Mouse (Mus musculus) midbrain, embryonic 11.5 days (tissue): ENCODE results near the gene Olfr987. TPM values are rescaled to one million over a fixed set of nuclear protein-coding genes. Genes with fewer than 3 reads are reported as not detected.
"Not testable (repeated sequence)": the region's sequence is repeated elsewhere in the genome, so short reads cannot be mapped to it uniquely, and the experiment has no call there.

ENCODE experiments used
- ATAC-seq: fragments of 200-750 bp; cut with Nextera tagmentation; 2 replicates; pipeline ENCODE4 v1.8.0; 2017; ENCODE audit warnings: moderate TSS enrichment, moderate library complexity; ENCODE audit not compliant: low FRiP score
- DNase-seq: peaks from one replicate; pipeline ENCODE4 v3.0.0; 2015; ENCODE audit warnings: low spot score; ENCODE audit errors: missing footprints
- H3K27ac ChIP-seq: fragments of 300-500 bp; sonication (generic); 2 replicates; pipeline ENCODE4 v1.5.1; 2014; ENCODE audit warnings: low read depth, low read length
- H3K27me3 ChIP-seq: fragments of 300-500 bp; sonication (generic); 2 replicates; pipeline ENCODE4 v1.6.1; 2014; ENCODE audit warnings: mild to moderate bottlenecking, low read length, moderate library complexity, mixed read lengths; ENCODE audit not compliant: control insufficient read depth, insufficient read depth
- H3K36me3 ChIP-seq: fragments of 300-500 bp; sonication (generic); 2 replicates; pipeline ENCODE4 v1.6.1; 2014; ENCODE audit warnings: mild to moderate bottlenecking, low read length, moderate library complexity, mixed read lengths; ENCODE audit not compliant: control insufficient read depth, insufficient read depth
- H3K4me1 ChIP-seq: fragments of 300-500 bp; sonication (generic); 2 replicates; pipeline ENCODE4 v1.6.1; 2014; ENCODE audit warnings: low read length; ENCODE audit not compliant: control insufficient read depth, insufficient read depth
- H3K4me2 ChIP-seq: fragments of 300-500 bp; sonication (generic); 2 replicates; pipeline ENCODE4 v1.6.1; 2014; ENCODE audit warnings: mild to moderate bottlenecking, moderate library complexity
- H3K4me3 ChIP-seq: fragments of 300-500 bp; sonication (generic); 2 replicates; pipeline ENCODE4 v1.5.1; 2014; ENCODE audit warnings: low read depth, low read length
- H3K9ac ChIP-seq: fragments of 300-500 bp; sonication (generic); 2 replicates; pipeline ENCODE4 v1.6.1; 2014; ENCODE audit warnings: low read length
- H3K9me3 ChIP-seq: fragments of 300-500 bp; sonication (generic); 2 replicates; pipeline ENCODE4 v1.6.1; 2016; ENCODE audit warnings: low read length; ENCODE audit not compliant: control insufficient read depth
- WGBS: fragments of 180-500 bp; shearing (Covaris S2); extraction: QIAGEN DNeasy Blood & Tissue Kit; methylation state at CpG from one replicate; pipeline ENCODE4 v1.1.7; 2014; 5-methylcytosine and 5-hydroxymethylcytosine counted together
- polyA plus RNA-seq: library from polyadenylated mRNA; unstranded; fragments of >200 nt; fragmentation: Nextera tagmentation; extraction: Ambion mirVana; gene quantifications from 2 replicates; pipeline ENCODE4 v1.2.1, GENCODE M21; 2014

The Olfr987 gene
- not detected in 2 replicates for polyA plus RNA-seq

GRCm38 (mm10) chr2:85339215-85339614 lies at the start of gene Olfr987:
Gene Olfr987, minus strand, starts transcription at chr2:85339315.
- not testable (repeated sequence) for H3K4me2 ChIP-seq, H3K4me1 ChIP-seq, H3K27me3 ChIP-seq, DNase-seq, H3K4me3 ChIP-seq, H3K9me3 ChIP-seq, H3K27ac ChIP-seq, H3K36me3 ChIP-seq, ATAC-seq, H3K9ac ChIP-seq

- not testable (repeated sequence) for H3K36me3 ChIP-seq, H3K9me3 ChIP-seq, ATAC-seq
These were observed 24.0 kb upstream of the Olfr987 start, which contains the start of gene Olfr988 for GRCm38 (mm10) chr2:85363127-85363526. Gene Olfr988, minus strand, starts transcription at chr2:85363227.

GRCm38 (mm10) chr2:85339972-85340371 lies 857 bp upstream of the Olfr987 start:
- no peaks in the 10 kb centered on the region for H3K4me1 ChIP-seq
- no peak overlapping the region for H3K4me3 ChIP-seq
- 83% methylated on average over 7 of the region's 7 CpGs for WGBS

More at GRCm38 (mm10) chr2:85363127-85363526, 24.0 kb upstream of the Olfr987 start, which contains the start of gene Olfr988:
- not testable (repeated sequence) for DNase-seq, H3K4me3 ChIP-seq, H3K27me3 ChIP-seq, H3K4me1 ChIP-seq, H3K27ac ChIP-seq, H3K4me2 ChIP-seq, H3K9ac ChIP-seq

GRCm38 (mm10) chr2:85319106-85319505 lies 20.0 kb downstream of the Olfr987 start:
- ATAC-seq (no peak), DNase-seq (no peak)
- Histone ChIP-seq H3K9ac (no peak overlapping the region), H3K4me3 (no peak overlapping the region), H3K9me3 (no peaks in the 10 kb centered on the region), H3K27ac (no peak overlapping the region), H3K4me1 (no peaks in the 10 kb centered on the region), H3K27me3 (no peaks in the 10 kb centered on the region), H3K4me2 (no peak overlapping the region), H3K36me3 (no peaks in the 10 kb centered on the region)
- WGBS, result 88% methylated on average over 1 of the region's 1 CpGs

More at GRCm38 (mm10) chr2:85339972-85340371, 857 bp upstream of the Olfr987 start:
- no peak for ATAC-seq
- no peak for DNase-seq
- Histone ChIP-seq H3K9me3 (no peaks in the 10 kb centered on the region), H3K9ac (no peak overlapping the region), H3K27ac (no peak overlapping the region), H3K27me3 (no peaks in the 10 kb centered on the region), H3K4me2 (no peak overlapping the region), H3K36me3 (no peaks in the 10 kb centered on the region)

GRCm38 (mm10) chr2:85285406-85285805 lies 53.7 kb downstream of the Olfr987 start:
- Histone ChIP-seq H3K9ac (no peak overlapping the region), H3K9me3 (no peaks in the 10 kb centered on the region), H3K36me3 (no peaks in the 10 kb centered on the region), H3K4me2 (no peak overlapping the region), H3K4me1 (no peaks in the 10 kb centered on the region), H3K27ac (no peak overlapping the region), H3K4me3 (no peak overlapping the region), H3K27me3 (no peaks in the 10 kb centered on the region)
- DNase-seq (no peak), ATAC-seq (no peak)
- WGBS, result 83% methylated on average over 1 of the region's 1 CpGs

- no peak overlapping the region for H3K9ac ChIP-seq
- no peaks in the 10 kb centered on the region for H3K36me3 ChIP-seq
- no peak overlapping the region for H3K4me2 ChIP-seq
- no peaks in the 10 kb centered on the region for H3K27me3 ChIP-seq
- H3K4me1 ChIP-seq, result no peaks in the 10 kb centered on the region
- WGBS, result 26% methylated on average over 6 of the region's 6 CpGs
- no peak overlapping the region for H3K4me3 ChIP-seq
- peak; percentile 84 for DNase-seq
- H3K9me3 ChIP-seq, result no peaks in the 10 kb centered on the region
- peak; percentile 68 for ATAC-seq
- H3K27ac ChIP-seq, result no peak overlapping the region; the same call in 1 of the 2 replicates
These were observed 54.5 kb downstream of the Olfr987 start for GRCm38 (mm10) chr2:85284626-85285025.

- H3K27ac ChIP-seq, result no peak overlapping the region
- H3K36me3 ChIP-seq, result no peaks in the 10 kb centered on the region
- H3K9ac ChIP-seq, result no peak overlapping the region
- H3K27me3 ChIP-seq, result no peaks in the 10 kb centered on the region
- 88% methylated on average over 8 of the region's 8 CpGs for WGBS
- no peak overlapping the region for H3K4me3 ChIP-seq
- no peak overlapping the region for H3K4me2 ChIP-seq
- H3K9me3 ChIP-seq, result no peaks in the 10 kb centered on the region
- DNase-seq (no peak), ATAC-seq (peak; percentile 33; the same call in 1 of the 2 replicates)
- H3K4me1 ChIP-seq, result no peaks in the 10 kb centered on the region
These were observed 55.3 kb downstream of the Olfr987 start for GRCm38 (mm10) chr2:85283631-85284466.

GRCm38 (mm10) chr2:85281023-85281422 lies 58.1 kb downstream of the Olfr987 start:
- Histone ChIP-seq H3K4me3 (no peak overlapping the region), H3K4me2 (no peak overlapping the region), H3K27me3 (no peaks in the 10 kb centered on the region), H3K36me3 (no peaks in the 10 kb centered on the region), H3K4me1 (no peaks in the 10 kb centered on the region), H3K9me3 (no peaks in the 10 kb centered on the region), H3K9ac (no peak overlapping the region), H3K27ac (no peak overlapping the region)
- WGBS, result 65% methylated on average over 4 of the region's 4 CpGs
- DNase-seq (no peak), ATAC-seq (no peak)
